Mouse (Mus musculus) bone marrow macrophage, adult 2 months (primary cell): ENCODE data around the gene Epha4. TPM values are rescaled to one million over a fixed set of nuclear protein-coding genes. Genes with fewer than 3 reads are reported as not detected.

ENCODE experiments used
- H3K27ac ChIP-seq: 2 replicates; pipeline ENCODE4 v1.5.1; 2012; ENCODE audit warnings: low read depth, low read length; ENCODE audit not compliant: insufficient read depth
- H3K4me1 ChIP-seq: 2 replicates; pipeline ENCODE4 v1.6.1; 2012; ENCODE audit warnings: low read length; ENCODE audit not compliant: control insufficient read depth, insufficient read depth
- H3K4me3 ChIP-seq: 2 replicates; pipeline ENCODE4 v1.5.1; 2012; ENCODE audit warnings: mild to moderate bottlenecking, low read length, moderate library complexity; ENCODE audit not compliant: insufficient read depth
- CTCF ChIP-seq: IDR thresholded peaks from 2 replicates; pipeline ENCODE4 v1.5.1; 2012; ENCODE audit warnings: low read depth, mild to moderate bottlenecking, low read length, moderate library complexity
- POLR2A ChIP-seq: IDR thresholded peaks from 2 replicates; pipeline ENCODE4 v1.6.1; 2012; ENCODE audit warnings: mild to moderate bottlenecking, low read depth, low read length, borderline replicate concordance
- polyA plus RNA-seq: library from polyadenylated mRNA; stranded (reverse); fragments of >200 nt; gene quantifications from 2 replicates; pipeline ENCODE4 v1.2.4, GENCODE M21; 2012; ENCODE audit not compliant: missing spikeins, insufficient read depth, insufficient read length

Epha4 gene
- polyA plus RNA-seq, 1 experiment = 0.17 TPM

DNA sequence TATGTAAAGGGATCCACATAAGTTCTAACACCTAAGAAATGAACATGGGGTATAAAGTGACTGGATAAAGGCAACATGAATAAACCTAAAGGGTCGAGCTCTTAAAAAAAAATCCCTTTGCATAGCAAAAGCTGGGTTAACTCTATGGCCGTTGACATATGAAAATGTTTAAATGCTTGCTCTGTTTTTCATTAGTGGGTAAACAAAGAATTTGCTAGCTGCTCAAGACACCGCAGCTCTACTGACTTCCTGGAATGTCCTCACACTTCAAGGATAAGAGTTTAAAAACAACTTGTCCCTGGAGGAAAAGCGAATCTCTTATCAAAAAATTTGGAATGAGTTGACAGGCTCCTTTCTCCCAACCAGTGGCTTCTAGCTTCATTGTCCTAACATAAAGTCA, 126.3 kb downstream of the Epha4 start:
- no peak overlapping the region for H3K27ac ChIP-seq
- TF ChIP-seq POLR2A = no peak
- TF ChIP-seq CTCF = no peak
- no peaks in the 10 kb centered on the region for H3K4me1 ChIP-seq
- H3K4me3 ChIP-seq = no peak overlapping the region

DNA sequence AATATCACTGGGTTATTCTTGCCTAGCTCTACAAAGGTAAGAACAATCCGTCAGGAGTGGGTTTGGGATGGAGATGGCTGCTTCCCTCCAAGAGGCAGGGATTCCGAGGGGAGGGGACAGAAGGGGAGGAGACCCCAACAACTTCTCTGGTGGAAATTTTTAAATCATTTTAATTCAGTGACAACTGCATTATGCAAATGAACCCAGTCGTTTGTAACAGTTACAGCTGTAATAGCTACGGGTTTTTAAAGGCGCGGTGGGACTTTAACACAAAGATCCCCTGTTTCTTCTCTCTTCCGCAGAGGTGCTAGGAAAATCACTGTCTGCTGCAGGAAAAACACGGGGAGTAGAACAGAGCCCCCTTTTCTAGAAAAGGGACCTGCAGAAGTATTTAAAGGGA, 129.3 kb downstream of the Epha4 start:
- Histone ChIP-seq H3K27ac (no peak overlapping the region), H3K4me3 (no peak overlapping the region), H3K4me1 (no peaks in the 10 kb centered on the region)
- TF ChIP-seq CTCF (no peak), POLR2A (no peak)

DNA sequence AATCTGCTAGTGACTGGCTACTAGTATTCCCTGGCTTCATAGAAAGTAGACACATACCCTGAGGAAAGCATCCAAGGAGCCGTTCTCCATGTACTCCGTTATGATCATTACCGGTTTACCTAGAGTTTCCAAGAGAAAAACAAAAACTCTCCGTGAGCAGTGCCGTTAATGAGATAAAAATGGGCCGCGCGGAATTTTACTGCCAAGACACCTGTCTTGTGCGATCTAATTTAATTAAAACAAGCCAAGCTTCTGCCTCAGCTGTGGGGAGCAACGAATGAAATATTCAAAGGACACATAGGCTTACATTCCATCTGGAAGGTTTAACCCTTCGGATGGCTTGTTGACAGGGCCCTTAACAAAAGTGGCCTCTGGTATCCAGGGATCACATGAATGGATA, 131.4 kb downstream of the Epha4 start:
- Histone ChIP-seq H3K4me3 (no peak overlapping the region), H3K27ac (no peak overlapping the region), H3K4me1 (no peaks in the 10 kb centered on the region)
- no peak for TF ChIP-seq CTCF
- TF ChIP-seq POLR2A = no peak

DNA sequence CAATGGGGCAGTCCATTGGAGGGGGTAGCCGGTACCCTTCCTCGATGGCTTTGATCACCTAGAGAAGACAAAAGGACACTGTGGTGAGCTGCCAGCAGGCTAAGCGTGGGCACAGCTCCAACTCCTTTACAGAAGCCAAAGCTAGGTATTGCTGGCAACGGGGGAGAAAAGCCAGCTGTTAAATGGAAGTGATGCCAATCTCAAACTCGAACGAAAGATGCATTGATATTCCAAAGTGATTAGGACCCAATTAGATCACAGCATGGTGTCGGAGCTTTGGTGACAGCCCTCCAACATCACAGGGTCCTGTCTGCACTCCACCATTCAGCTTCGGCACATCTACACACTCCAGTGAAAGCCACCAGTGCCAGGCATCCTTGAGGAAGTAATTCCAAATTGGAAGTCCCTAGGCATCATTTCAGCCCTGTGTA, 137.3 kb downstream of the Epha4 start:
- H3K4me1 ChIP-seq = no peaks in the 10 kb centered on the region
- H3K4me3 ChIP-seq = no peak overlapping the region
- TF ChIP-seq CTCF (no peak), POLR2A (no peak)
- no peak overlapping the region for H3K27ac ChIP-seq

- TF ChIP-seq POLR2A (no peak), CTCF (no peak)
- Histone ChIP-seq H3K4me1 (no peaks in the 10 kb centered on the region), H3K4me3 (no peak overlapping the region), H3K27ac (no peak overlapping the region)
Measured at GRCm38 (mm10) chr1:77374054-77374453, 140.8 kb downstream of the Epha4 start.

GRCm38 (mm10) chr1:77370921-77371320, 144.0 kb downstream of the Epha4 start:
- no peak overlapping the region for H3K27ac ChIP-seq
- TF ChIP-seq CTCF = no peak
- no peak for TF ChIP-seq POLR2A
- no peaks in the 10 kb centered on the region for H3K4me1 ChIP-seq
- H3K4me3 ChIP-seq = no peak overlapping the region

- Histone ChIP-seq H3K27ac (no peak overlapping the region), H3K4me3 (no peak overlapping the region), H3K4me1 (no peaks in the 10 kb centered on the region)
- TF ChIP-seq POLR2A (no peak), CTCF (no peak)
Measured at GRCm38 (mm10) chr1:77369255-77369837, 145.5 kb downstream of the Epha4 start.

DNA sequence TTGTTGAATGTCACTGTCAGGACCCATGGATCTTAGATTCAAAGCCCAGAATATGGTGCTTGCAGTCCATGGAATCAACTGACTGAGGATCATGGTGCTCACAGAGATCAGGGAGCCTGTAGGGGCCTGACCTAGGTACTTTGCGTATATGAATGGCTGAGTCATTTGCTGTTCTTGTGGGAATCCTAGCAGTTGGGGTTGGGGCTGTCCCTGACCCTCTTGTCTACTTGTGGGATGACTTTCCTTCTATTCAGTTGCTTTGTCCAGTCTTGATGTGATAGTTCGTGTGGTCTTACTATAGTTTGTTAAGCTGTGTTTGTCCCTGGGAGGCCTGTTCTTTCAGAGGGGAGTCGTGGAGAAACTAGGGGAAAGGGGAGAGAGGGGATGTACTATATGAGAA, 149.0 kb downstream of the Epha4 start:
- Histone ChIP-seq H3K4me3 (no peak overlapping the region), H3K4me1 (no peaks in the 10 kb centered on the region), H3K27ac (no peak overlapping the region)
- no peak for TF ChIP-seq CTCF
- TF ChIP-seq POLR2A = no peak

DNA sequence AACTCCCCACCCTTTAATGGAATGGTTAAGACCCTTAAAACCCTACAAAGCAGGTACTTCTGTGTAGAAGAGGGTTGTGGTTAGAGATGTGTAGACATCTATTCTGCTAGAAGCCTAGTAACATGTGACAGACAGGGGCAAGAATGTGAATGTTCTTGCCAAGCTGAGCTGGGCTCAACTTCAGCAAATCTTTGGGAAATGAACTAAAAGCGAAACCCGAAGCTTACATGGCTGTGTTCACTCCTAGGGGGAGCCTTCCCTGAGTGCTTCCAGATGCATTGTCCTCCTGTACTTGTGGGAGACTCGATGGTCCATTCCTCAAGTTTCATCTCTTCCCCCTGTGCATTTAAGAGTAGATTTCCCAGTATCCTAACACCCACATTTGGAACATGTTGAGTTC, 150.3 kb downstream of the Epha4 start:
- Histone ChIP-seq H3K27ac (no peak overlapping the region), H3K4me3 (no peak overlapping the region), H3K4me1 (no peaks in the 10 kb centered on the region)
- TF ChIP-seq CTCF = no peak
- no peak for TF ChIP-seq POLR2A

GRCm38 (mm10) chr1:77363848-77364247, 151.0 kb downstream of the Epha4 start:
- H3K4me3 ChIP-seq = no peak overlapping the region
- no peak for TF ChIP-seq POLR2A
- no peak for TF ChIP-seq CTCF
- H3K4me1 ChIP-seq = no peaks in the 10 kb centered on the region
- no peak overlapping the region for H3K27ac ChIP-seq

GRCm38 (mm10) chr1:77346459-77346858, 168.4 kb downstream of the Epha4 start:
- Histone ChIP-seq H3K27ac (no peak overlapping the region), H3K4me3 (no peak overlapping the region), H3K4me1 (no peaks in the 10 kb centered on the region)
- TF ChIP-seq POLR2A = no peak
- no peak for TF ChIP-seq CTCF
